Mouse (Mus musculus): ENCODE measurements around the gene Clic3. TPM values are rescaled to one million over a fixed set of nuclear protein-coding genes. Genes with fewer than 3 reads are reported as not detected.
A peak's percentile ranks its signal among the peaks of the same experiment; 100 is the strongest.

Gene Clic3
- polyA plus RNA-seq, 1 experiment, result not detected

- TF ChIP-seq GATA1 (IDR thresholded peaks at IDR 0.05; ENCODE audit: low read length), result no peak
- no peak for TF ChIP-seq TAL1 (IDR thresholded peaks at IDR 0.05; ENCODE audit: low read length)
- no peaks in the 10 kb centered on the region for H3K36me3 ChIP-seq (ENCODE audit: control insufficient read depth)
- H3K4me1 ChIP-seq (ENCODE audit: control insufficient read depth), result peaks cover 55% of the 10 kb centered on the region
- no peaks in the 10 kb centered on the region for H3K9me3 ChIP-seq (ENCODE audit: control insufficient read depth, low read length)
- H3K27me3 ChIP-seq (ENCODE audit: control insufficient read depth), result no peaks in the 10 kb centered on the region
- H3K4me3 ChIP-seq (replicated peaks), result no peak overlapping the region
Observed at GRCm38 (mm10) chr2:25488671-25489068, 32.0 kb downstream of the Clic3 start.

- no peak for TF ChIP-seq TAL1 (IDR thresholded peaks at IDR 0.05; ENCODE audit: low read length)
- no peak for TF ChIP-seq GATA1 (IDR thresholded peaks at IDR 0.05; ENCODE audit: low read length)
- Histone ChIP-seq H3K27me3 (ENCODE audit: control insufficient read depth) (no peaks in the 10 kb centered on the region; the same call in 1 of the 2 replicates), H3K36me3 (ENCODE audit: control insufficient read depth) (no peaks in the 10 kb centered on the region), H3K4me3 (replicated peaks) (no peak overlapping the region), H3K4me1 (ENCODE audit: control insufficient read depth) (peaks cover 24% of the 10 kb centered on the region), H3K9me3 (ENCODE audit: control insufficient read depth, low read length) (no peaks in the 10 kb centered on the region)
Observed at GRCm38 (mm10) chr2:25492988-25493387, 36.4 kb downstream of the Clic3 start.

GRCm38 (mm10) chr2:25493476-25493961 is 36.9 kb downstream of the Clic3 start, which contains the start of gene Lcn12:
Gene Lcn12 (minus strand): TSS chr2:25493911.
- Histone ChIP-seq H3K9me3 (ENCODE audit: control insufficient read depth, low read length) (no peaks in the 10 kb centered on the region), H3K27me3 (ENCODE audit: control insufficient read depth) (no peaks in the 10 kb centered on the region; the same call in 1 of the 2 replicates), H3K4me1 (ENCODE audit: control insufficient read depth) (peaks cover 21% of the 10 kb centered on the region), H3K36me3 (ENCODE audit: control insufficient read depth) (no peaks in the 10 kb centered on the region), H3K4me3 (replicated peaks) (no peak within 1 kb of the TSS)
- TF ChIP-seq GATA1 (IDR thresholded peaks at IDR 0.05; ENCODE audit: low read length) (no peak), TAL1 (IDR thresholded peaks at IDR 0.05; ENCODE audit: low read length) (no peak)

GRCm38 (mm10) chr2:25496462-25496861 is 39.8 kb downstream of the Clic3 start:
- no peaks in the 10 kb centered on the region; the same call in 1 of the 2 replicates for H3K27me3 ChIP-seq (ENCODE audit: control insufficient read depth)
- H3K9me3 ChIP-seq (ENCODE audit: control insufficient read depth, low read length), result no peaks in the 10 kb centered on the region
- H3K4me1 ChIP-seq (ENCODE audit: control insufficient read depth), result peaks cover 28% of the 10 kb centered on the region
- TF ChIP-seq TAL1 (IDR thresholded peaks at IDR 0.05; ENCODE audit: low read length), result no peak
- no peak for TF ChIP-seq GATA1 (IDR thresholded peaks at IDR 0.05; ENCODE audit: low read length)
- no peaks in the 10 kb centered on the region for H3K36me3 ChIP-seq (ENCODE audit: control insufficient read depth)
- H3K4me3 ChIP-seq (replicated peaks), result no peak overlapping the region

GRCm38 (mm10) chr2:25497846-25498575 is 41.4 kb downstream of the Clic3 start:
- no peaks in the 10 kb centered on the region; the same call in 1 of the 2 replicates for H3K27me3 ChIP-seq (ENCODE audit: control insufficient read depth)
- no peak overlapping the region for H3K4me3 ChIP-seq (replicated peaks)
- peaks cover 15% of the 10 kb centered on the region for H3K36me3 ChIP-seq (ENCODE audit: control insufficient read depth)
- no peaks in the 10 kb centered on the region for H3K9me3 ChIP-seq (ENCODE audit: control insufficient read depth, low read length)
- H3K4me1 ChIP-seq (ENCODE audit: control insufficient read depth), result peaks cover 43% of the 10 kb centered on the region
- no peak for TF ChIP-seq GATA1 (IDR thresholded peaks at IDR 0.05; ENCODE audit: low read length)
- TF ChIP-seq TAL1 (IDR thresholded peaks at IDR 0.05; ENCODE audit: low read length), result no peak

GRCm38 (mm10) chr2:25498622-25499478 is 42.2 kb downstream of the Clic3 start:
- H3K4me1 ChIP-seq (ENCODE audit: control insufficient read depth), result peaks cover 51% of the 10 kb centered on the region
- no peaks in the 10 kb centered on the region for H3K9me3 ChIP-seq (ENCODE audit: control insufficient read depth, low read length)
- no peaks in the 10 kb centered on the region; the same call in 1 of the 2 replicates for H3K27me3 ChIP-seq (ENCODE audit: control insufficient read depth)
- H3K36me3 ChIP-seq (ENCODE audit: control insufficient read depth), result peaks cover 24% of the 10 kb centered on the region
- TF ChIP-seq TAL1 (IDR thresholded peaks at IDR 0.05; ENCODE audit: low read length), result no peak
- TF ChIP-seq GATA1 (IDR thresholded peaks at IDR 0.05; ENCODE audit: low read length), result no peak
- no peak overlapping the region for H3K4me3 ChIP-seq (replicated peaks)

- Histone ChIP-seq H3K4me3 (replicated peaks) (peak overlapping the region; percentile 72), H3K27me3 (ENCODE audit: control insufficient read depth) (no peaks in the 10 kb centered on the region; the same call in 1 of the 2 replicates), H3K9me3 (ENCODE audit: control insufficient read depth, low read length) (no peaks in the 10 kb centered on the region), H3K4me1 (ENCODE audit: control insufficient read depth) (peaks cover 64% of the 10 kb centered on the region), H3K36me3 (ENCODE audit: control insufficient read depth) (peaks cover 36% of the 10 kb centered on the region)
- no peak for TF ChIP-seq GATA1 (IDR thresholded peaks at IDR 0.05; ENCODE audit: low read length)
Observed at GRCm38 (mm10) chr2:25500071-25500575, 43.5 kb downstream of the Clic3 start.

GRCm38 (mm10) chr2:25500576-25501405 is 44.2 kb downstream of the Clic3 start, which contains the start of gene Fbxw5:
Gene Fbxw5 (plus strand): TSS chr2:25500750.
- no peaks in the 10 kb centered on the region for H3K27me3 ChIP-seq (ENCODE audit: control insufficient read depth)
- H3K36me3 ChIP-seq (ENCODE audit: control insufficient read depth), result peaks cover 43% of the 10 kb centered on the region
- H3K4me3 ChIP-seq (replicated peaks), result peak within 1 kb of the TSS; percentile 72
- H3K4me1 ChIP-seq (ENCODE audit: control insufficient read depth), result peaks cover 64% of the 10 kb centered on the region
- TF ChIP-seq TAL1 (IDR thresholded peaks at IDR 0.05; ENCODE audit: low read length) (no peak), GATA1 (IDR thresholded peaks at IDR 0.05; ENCODE audit: low read length) (no peak)
- H3K9me3 ChIP-seq (ENCODE audit: control insufficient read depth, low read length), result no peaks in the 10 kb centered on the region

Data from erythroblast, embryonic 14.5 days (primary cell).